Comparison of ENCODE assay signal across 8 mouse cellular contexts in the genomic region with DNA sequence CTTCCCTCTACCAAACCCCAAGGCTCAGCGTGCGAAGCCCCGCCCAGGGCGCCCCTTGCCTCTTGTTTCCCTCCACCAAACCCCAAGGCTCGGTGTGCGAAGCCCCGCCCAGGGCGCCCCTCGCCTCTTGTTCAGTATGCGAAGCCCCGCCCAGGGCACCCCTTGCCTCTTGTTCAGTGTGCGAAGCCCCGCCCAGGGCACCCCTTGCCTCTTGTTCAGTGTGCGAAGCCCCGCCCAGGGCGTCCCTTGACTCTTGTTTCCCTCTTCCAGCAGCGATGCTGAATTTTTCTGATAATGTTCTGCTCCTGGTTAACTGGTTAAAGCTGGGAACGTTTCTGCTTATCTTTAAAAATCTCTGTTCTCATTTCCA.
DNase-seq lines count a peak whose midpoint lies in the region; ATAC-seq and TF ChIP-seq lines count a peak whose summit lies in the region.

No protein-coding gene starts in this region.

- peak overlapping the region; percentile 65 for H3K4me2 ChIP-seq in heart, embryonic 11.5 days
- H3K4me2 ChIP-seq in limb, embryonic 12.5 days, result peak overlapping the region; percentile 57

- H3K27me3 ChIP-seq in heart, embryonic 11.5 days (ENCODE audit: control insufficient read depth, insufficient read depth, low read length), result no peaks in the 10 kb centered on the region
- H3K27me3 ChIP-seq in heart, adult 2 months (ENCODE audit: control insufficient read depth, insufficient read depth, low read length), result no peaks in the 10 kb centered on the region
- H3K27me3 ChIP-seq in limb, embryonic 12.5 days, result no peaks in the 10 kb centered on the region

- H3K9me3 ChIP-seq in heart, embryonic 11.5 days (replicated peaks; ENCODE audit: control insufficient read depth, low read length), result no peaks in the 10 kb centered on the region
- no peaks in the 10 kb centered on the region for H3K9me3 ChIP-seq in limb, embryonic 12.5 days

- H3K79me2 ChIP-seq in heart, adult 2 months (replicated peaks; ENCODE audit: control insufficient read depth, insufficient read depth, low read length), result no peaks in the 10 kb centered on the region

- H3K27ac ChIP-seq in heart, embryonic 11.5 days (ENCODE audit: low read depth, low read length), result no peak overlapping the region
- H3K27ac ChIP-seq in heart, adult 2 months, result no peak overlapping the region
- no peak overlapping the region for H3K27ac ChIP-seq in limb, embryonic 12.5 days

- ATAC-seq in heart, embryonic 11.5 days (replicated peaks; ENCODE audit: insufficient number of reproducible peaks, low FRiP score, low TSS enrichment), result 0 out of 2 replicates have a peak, but pooled peaks have one; percentile 49
- ATAC-seq in hematopoietic stem cell, adult 5-6 weeks (replicated peaks in 1 of 2; ENCODE audit: insufficient read depth in 1 of 2, low FRiP score in 2 of 2, low TSS enrichment in 1 of 2, low read depth in 1 of 2, poor library complexity in 2 of 2, severe bottlenecking in 2 of 2), result peak; percentile 32 to 48; a peak in 1 of 4 replicates
- peak; percentile 52; the same call in 1 of the 2 replicates for ATAC-seq in limb, embryonic 12.5 days (ENCODE audit: insufficient number of reproducible peaks, insufficient read depth, low FRiP score, low TSS enrichment, low read depth)

- no peak for TF ChIP-seq CTCF in heart, adult 2 months (IDR thresholded peaks at IDR 0.05)
- no peak for TF ChIP-seq CTCF in brain, embryonic 14.5 days (IDR thresholded peaks at IDR 0.05; ENCODE audit: borderline replicate concordance, extremely low read depth, insufficient read depth, insufficient read length)

- H3K9ac ChIP-seq in heart, embryonic 11.5 days (ENCODE audit: low read depth, low read length), result 0 out of 2 replicates have a peak overlapping the region, but pooled peaks have one; percentile 16
- no peak overlapping the region for H3K9ac ChIP-seq in heart, adult 2 months (ENCODE audit: low read depth, low read length)
- no peak overlapping the region for H3K9ac ChIP-seq in limb, embryonic 12.5 days (replicated peaks)

- no peak for DNase-seq in heart, adult 2 months
- DNase-seq in brain, embryonic 14.5 days (ENCODE audit: low read depth), result peak; percentile 75
- DNase-seq in right cerebral cortex, postnatal 14 days, result peak; percentile 18
- no peak for DNase-seq in urinary bladder, postnatal 10 days (ENCODE audit: low spot score)
- no peak for DNase-seq in thymus, postnatal 10 days (ENCODE audit: low spot score in 2 of 2)

- intact Hi-C loops in heart, adult 2 months (cut with DNase I), result no loop called here

- no peaks in the 10 kb centered on the region for H3K36me3 ChIP-seq in heart, embryonic 11.5 days (ENCODE audit: control insufficient read depth, insufficient read depth, low read length)
- no peaks in the 10 kb centered on the region for H3K36me3 ChIP-seq in heart, adult 2 months (ENCODE audit: control insufficient read depth, insufficient read depth, low read length)
- no peaks in the 10 kb centered on the region for H3K36me3 ChIP-seq in limb, embryonic 12.5 days

- TF ChIP-seq POLR2A in heart, adult 2 months (IDR thresholded peaks at IDR 0.05; ENCODE audit: insufficient read depth, low read depth, low read length), result no peak
- no peak for TF ChIP-seq POLR2A in brain, embryonic 14.5 days (IDR thresholded peaks at IDR 0.05; ENCODE audit: borderline replicate concordance, extremely low read depth, insufficient read depth, insufficient read length, poor library complexity, severe bottlenecking)

- no peaks in the 10 kb centered on the region for H3K4me1 ChIP-seq in heart, embryonic 11.5 days (ENCODE audit: control insufficient read depth, insufficient read depth, low read length)
- H3K4me1 ChIP-seq in heart, adult 2 months (ENCODE audit: control insufficient read depth, insufficient read depth, low read length), result no peaks in the 10 kb centered on the region
- H3K4me1 ChIP-seq in limb, embryonic 12.5 days (replicated peaks), result no peaks in the 10 kb centered on the region

- 13% methylated on average over 17 of the region's 18 CpGs for WGBS in heart, embryonic 11.5 days (ENCODE audit: insufficient replicate concordance)
- 14% methylated on average over 18 of the region's 18 CpGs for WGBS in heart, adult 2 months
- WGBS in limb, embryonic 12.5 days, result 17% methylated on average over 18 of the region's 18 CpGs

- no peak for TF ChIP-seq EP300 in heart, adult 2 months (IDR thresholded peaks at IDR 0.05; ENCODE audit: insufficient read depth, low read depth, low read length)

- H3K4me3 ChIP-seq in heart, embryonic 11.5 days (ENCODE audit: low read depth, low read length), result peak overlapping the region; percentile 40
- no peak overlapping the region for H3K4me3 ChIP-seq in heart, adult 2 months
- H3K4me3 ChIP-seq in limb, embryonic 12.5 days (replicated peaks), result peak overlapping the region; percentile 36

Comparison
In these comparisons a context has a peak if more than half of its experiments do, and no peak if none do; other contexts are left out.
1. DNase-seq: peak in brain, embryonic 14.5 days (single experiment) and right cerebral cortex, postnatal 14 days (single experiment); none in heart, adult 2 months (0 of 2), urinary bladder, postnatal 10 days (single experiment) and thymus, postnatal 10 days (0 of 2).
2. Peak in every context shown above with its lines, with median percentiles within 50 percentile points of each other: ATAC-seq.